Mouse (Mus musculus): ENCODE results near the gene Dok3. TPM values are rescaled to one million over a fixed set of nuclear protein-coding genes. Genes with fewer than 3 reads are reported as not detected.
A peak's percentile ranks its signal among the peaks of the same experiment; 100 is the strongest.

Dok3 gene
- polyA plus RNA-seq, 1 experiment from 2014 or later, result 1.8 TPM

- no peak for ATAC-seq (replicated peaks; ENCODE audit: low FRiP score, low read depth)
- DNase-seq (ENCODE audit: low spot score), result no peak
- no peak overlapping the region for H3K27ac ChIP-seq
- no peaks in the 10 kb centered on the region for H3K27me3 ChIP-seq (ENCODE audit: insufficient read depth, low read length)
- no peak overlapping the region for H3K4me3 ChIP-seq (replicated peaks; ENCODE audit: low read depth, low read length)
- no peak for TF ChIP-seq CTCF (IDR thresholded peaks at IDR 0.05; ENCODE audit: low read depth)
- no peak overlapping the region for H3K9ac ChIP-seq (ENCODE audit: low read depth, low read length)
- 88% methylated on average over 6 of the region's 6 CpGs for WGBS
- no peaks in the 10 kb centered on the region for H3K9me3 ChIP-seq (replicated peaks; ENCODE audit: low read length)
- H3K4me2 ChIP-seq (ENCODE audit: low read length), result no peak overlapping the region
- peaks cover 57% of the 10 kb centered on the region for H3K36me3 ChIP-seq (ENCODE audit: insufficient read depth, low read length)
- H3K4me1 ChIP-seq (replicated peaks; ENCODE audit: insufficient read depth, low read length), result no peaks in the 10 kb centered on the region
Observed at GRCm38 (mm10) chr13:55544792-55545191, 15.7 kb upstream of the Dok3 start.

GRCm38 (mm10) chr13:55543447-55543846, 14.4 kb upstream of the Dok3 start:
- no peak for TF ChIP-seq CTCF (IDR thresholded peaks at IDR 0.05; ENCODE audit: low read depth)
- DNase-seq (ENCODE audit: low spot score) (no peak), ATAC-seq (replicated peaks; ENCODE audit: low FRiP score, low read depth) (no peak)
- Histone ChIP-seq H3K27me3 (ENCODE audit: insufficient read depth, low read length) (no peaks in the 10 kb centered on the region), H3K4me2 (ENCODE audit: low read length) (no peak overlapping the region), H3K9ac (ENCODE audit: low read depth, low read length) (no peak overlapping the region), H3K4me1 (replicated peaks; ENCODE audit: insufficient read depth, low read length) (no peaks in the 10 kb centered on the region), H3K4me3 (replicated peaks; ENCODE audit: low read depth, low read length) (no peak overlapping the region), H3K9me3 (replicated peaks; ENCODE audit: low read length) (no peaks in the 10 kb centered on the region), H3K27ac (no peak overlapping the region), H3K36me3 (ENCODE audit: insufficient read depth, low read length) (peaks cover 65% of the 10 kb centered on the region)
- 90% methylated on average over 8 of the region's 8 CpGs for WGBS

- Histone ChIP-seq H3K36me3 (ENCODE audit: insufficient read depth, low read length) (peaks cover 70% of the 10 kb centered on the region), H3K9me3 (replicated peaks; ENCODE audit: low read length) (no peaks in the 10 kb centered on the region), H3K4me3 (replicated peaks; ENCODE audit: low read depth, low read length) (no peak overlapping the region), H3K9ac (ENCODE audit: low read depth, low read length) (no peak overlapping the region), H3K4me2 (ENCODE audit: low read length) (no peak overlapping the region), H3K4me1 (replicated peaks; ENCODE audit: insufficient read depth, low read length) (no peaks in the 10 kb centered on the region), H3K27me3 (ENCODE audit: insufficient read depth, low read length) (no peaks in the 10 kb centered on the region), H3K27ac (no peak overlapping the region)
- no peak for TF ChIP-seq CTCF (IDR thresholded peaks at IDR 0.05; ENCODE audit: low read depth)
- DNase-seq (ENCODE audit: low spot score), result no peak
- WGBS, result 92% methylated on average over 4 of the region's 4 CpGs
- no peak for ATAC-seq (replicated peaks; ENCODE audit: low FRiP score, low read depth)
Observed at GRCm38 (mm10) chr13:55542891-55543290, 13.8 kb upstream of the Dok3 start.

GRCm38 (mm10) chr13:55540933-55541332, 11.8 kb upstream of the Dok3 start:
- 83% methylated on average over 2 of the region's 2 CpGs for WGBS
- H3K9me3 ChIP-seq (replicated peaks; ENCODE audit: low read length), result no peaks in the 10 kb centered on the region
- DNase-seq (ENCODE audit: low spot score), result no peak
- no peak overlapping the region for H3K4me2 ChIP-seq (ENCODE audit: low read length)
- ATAC-seq (replicated peaks; ENCODE audit: low FRiP score, low read depth), result no peak
- no peak overlapping the region for H3K9ac ChIP-seq (ENCODE audit: low read depth, low read length)
- peak; percentile 10; the same call in 1 of the 2 replicates for TF ChIP-seq CTCF (IDR thresholded peaks at IDR 0.05; ENCODE audit: low read depth)
- no peak overlapping the region for H3K27ac ChIP-seq
- no peak overlapping the region for H3K4me3 ChIP-seq (replicated peaks; ENCODE audit: low read depth, low read length)
- H3K4me1 ChIP-seq (replicated peaks; ENCODE audit: insufficient read depth, low read length), result no peaks in the 10 kb centered on the region
- H3K36me3 ChIP-seq (ENCODE audit: insufficient read depth, low read length), result peaks cover 58% of the 10 kb centered on the region
- no peaks in the 10 kb centered on the region for H3K27me3 ChIP-seq (ENCODE audit: insufficient read depth, low read length)

- peaks cover 51% of the 10 kb centered on the region for H3K36me3 ChIP-seq (ENCODE audit: insufficient read depth, low read length)
Observed at GRCm38 (mm10) chr13:55536194-55537175, 7.4 kb upstream of the Dok3 start, which contains the start of gene Ddx41. Ddx41 (minus strand) TSS chr13:55536658.

GRCm38 (mm10) chr13:55535796-55536193, 6.7 kb upstream of the Dok3 start:
- Histone ChIP-seq H3K36me3 (ENCODE audit: insufficient read depth, low read length) (peaks cover 49% of the 10 kb centered on the region), H3K27me3 (ENCODE audit: insufficient read depth, low read length) (no peaks in the 10 kb centered on the region), H3K9ac (ENCODE audit: low read depth, low read length) (peak overlapping the region; percentile 77), H3K4me3 (replicated peaks; ENCODE audit: low read depth, low read length) (peak overlapping the region; percentile 89), H3K9me3 (replicated peaks; ENCODE audit: low read length) (no peaks in the 10 kb centered on the region), H3K27ac (no peak overlapping the region), H3K4me2 (ENCODE audit: low read length) (peak overlapping the region; percentile 93), H3K4me1 (replicated peaks; ENCODE audit: insufficient read depth, low read length) (no peaks in the 10 kb centered on the region; the same call in 1 of the 2 replicates)
- peak; percentile 9 for ATAC-seq (replicated peaks; ENCODE audit: low FRiP score, low read depth)
- DNase-seq (ENCODE audit: low spot score), result no peak
- no peak for TF ChIP-seq CTCF (IDR thresholded peaks at IDR 0.05; ENCODE audit: low read depth)
- WGBS, result 15% methylated on average over 17 of the region's 17 CpGs

More at GRCm38 (mm10) chr13:55536194-55537175, 7.4 kb upstream of the Dok3 start, which contains the start of gene Ddx41:
- H3K27me3 ChIP-seq (ENCODE audit: insufficient read depth, low read length), result no peaks in the 10 kb centered on the region
- peak within 1 kb of the TSS; percentile 31; the same call in 1 of the 2 replicates for H3K27ac ChIP-seq
- peak within 1 kb of the TSS; percentile 77 for H3K9ac ChIP-seq (ENCODE audit: low read depth, low read length)
- ATAC-seq (replicated peaks; ENCODE audit: low FRiP score, low read depth) (peak; percentile 93), DNase-seq (ENCODE audit: low spot score) (peak; percentile 99)
- peak; percentile 97 for TF ChIP-seq CTCF (IDR thresholded peaks at IDR 0.05; ENCODE audit: low read depth)
- H3K4me2 ChIP-seq (ENCODE audit: low read length), result peak within 1 kb of the TSS; percentile 93
- WGBS, result under 1% methylated on average over 70 of the region's 70 CpGs
- no peaks in the 10 kb centered on the region for H3K9me3 ChIP-seq (replicated peaks; ENCODE audit: low read length)
- H3K4me1 ChIP-seq (replicated peaks; ENCODE audit: insufficient read depth, low read length), result no peaks in the 10 kb centered on the region; the same call in 1 of the 2 replicates
- H3K4me3 ChIP-seq (replicated peaks; ENCODE audit: low read depth, low read length), result peak within 1 kb of the TSS; percentile 89
